Mouse (Mus musculus) bone marrow macrophage, adult 2 months (primary cell): ENCODE data around the gene Ppp2r5a. TPM values are rescaled to one million over a fixed set of nuclear protein-coding genes. Genes with fewer than 3 reads are reported as not detected.
A peak's percentile ranks its signal among the peaks of the same experiment; 100 is the strongest.

Source experiments
- H3K27ac ChIP-seq: 2 replicates; pipeline ENCODE4 v1.5.1; 2012; ENCODE audit warnings: low read depth, low read length; ENCODE audit not compliant: insufficient read depth
- H3K4me1 ChIP-seq: 2 replicates; pipeline ENCODE4 v1.6.1; 2012; ENCODE audit warnings: low read length; ENCODE audit not compliant: control insufficient read depth, insufficient read depth
- H3K4me3 ChIP-seq: 2 replicates; pipeline ENCODE4 v1.5.1; 2012; ENCODE audit warnings: mild to moderate bottlenecking, low read length, moderate library complexity; ENCODE audit not compliant: insufficient read depth
- CTCF ChIP-seq: IDR thresholded peaks from 2 replicates; pipeline ENCODE4 v1.5.1; 2012; ENCODE audit warnings: low read depth, mild to moderate bottlenecking, low read length, moderate library complexity
- POLR2A ChIP-seq: IDR thresholded peaks from 2 replicates; pipeline ENCODE4 v1.6.1; 2012; ENCODE audit warnings: mild to moderate bottlenecking, low read depth, low read length, borderline replicate concordance
- polyA plus RNA-seq: library from polyadenylated mRNA; stranded (reverse); fragments of >200 nt; gene quantifications from 2 replicates; pipeline ENCODE4 v1.2.4, GENCODE M21; 2012; ENCODE audit not compliant: missing spikeins, insufficient read depth, insufficient read length

Gene Ppp2r5a
- 113 and 117 TPM in 2 replicates for polyA plus RNA-seq

DNA sequence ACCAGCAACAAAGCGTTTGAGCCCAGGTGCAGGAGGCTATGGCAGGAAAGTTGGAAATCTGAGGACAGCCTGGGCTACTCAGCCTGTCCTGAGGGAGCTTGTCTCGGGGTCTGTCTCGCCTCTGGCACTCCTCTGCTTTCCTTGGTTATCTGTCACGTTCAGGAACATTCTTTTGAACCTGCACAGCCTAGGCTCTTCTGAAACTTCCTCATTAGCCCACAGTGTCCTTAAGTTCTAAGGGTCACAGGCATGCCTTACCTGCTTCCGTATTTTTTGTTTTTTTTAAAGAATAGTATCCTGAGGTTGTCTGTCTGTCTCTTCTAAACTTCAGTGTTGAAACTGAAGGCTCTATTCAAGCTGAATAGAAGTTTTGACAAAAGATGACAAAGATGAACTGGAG lies at the start of gene Ppp2r5a:
Gene Ppp2r5a, minus strand, starts transcription at position 199 of the 400 bp plus-strand sequence.
- Histone ChIP-seq H3K27ac (no peak within 1 kb of the TSS), H3K4me3 (no peak within 1 kb of the TSS), H3K4me1 (no peaks in the 10 kb centered on the region)
- TF ChIP-seq CTCF: no peak

GRCm38 (mm10) chr1:191450614-191451013 lies 47.5 kb upstream of the Ppp2r5a start:
- TF ChIP-seq POLR2A (no peak), CTCF (no peak)
- H3K4me3 ChIP-seq: no peak overlapping the region
- H3K27ac ChIP-seq: no peak overlapping the region
- H3K4me1 ChIP-seq: peaks cover 13% of the 10 kb centered on the region

GRCm38 (mm10) chr1:191449537-191449936 lies 46.5 kb upstream of the Ppp2r5a start:
- H3K27ac ChIP-seq: no peak overlapping the region
- H3K4me1 ChIP-seq: peaks cover 23% of the 10 kb centered on the region

DNA sequence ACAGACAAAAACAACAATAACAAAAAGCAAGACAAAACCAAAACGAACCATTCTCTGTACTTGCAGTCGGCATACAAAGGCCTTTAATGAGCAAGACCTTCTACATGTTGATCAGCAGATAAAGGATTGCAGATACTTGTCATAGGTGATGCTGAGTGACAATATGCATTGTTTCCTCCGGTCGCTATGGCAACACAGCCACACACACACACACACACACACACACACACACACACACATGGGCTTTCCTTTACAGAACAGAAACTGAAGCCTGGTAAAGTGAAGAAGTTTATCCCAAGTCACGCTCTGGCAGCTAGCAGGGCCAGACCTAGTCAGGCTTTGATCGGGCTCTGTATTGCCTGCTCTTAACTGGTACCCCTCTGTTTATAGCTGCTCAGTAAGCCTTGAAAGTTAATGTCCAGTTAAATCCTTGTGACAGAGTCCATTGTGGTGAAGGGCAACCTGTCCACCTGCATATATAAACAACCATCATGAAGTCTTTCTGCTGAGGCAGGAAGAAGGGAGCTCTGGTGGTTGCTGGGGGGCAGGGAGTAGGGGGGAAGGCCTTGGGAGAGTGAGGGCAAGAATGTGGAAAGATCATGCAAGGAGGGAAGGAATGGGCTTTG lies 44.4 kb upstream of the Ppp2r5a start:
- Histone ChIP-seq H3K4me3 (no peak overlapping the region), H3K4me1 (peaks cover 34% of the 10 kb centered on the region), H3K27ac (no peak overlapping the region)
- TF ChIP-seq POLR2A (no peak), CTCF (no peak)

More at GRCm38 (mm10) chr1:191449537-191449936, 46.5 kb upstream of the Ppp2r5a start:
- no peak overlapping the region for H3K4me3 ChIP-seq
- TF ChIP-seq CTCF (no peak), POLR2A (no peak)

DNA sequence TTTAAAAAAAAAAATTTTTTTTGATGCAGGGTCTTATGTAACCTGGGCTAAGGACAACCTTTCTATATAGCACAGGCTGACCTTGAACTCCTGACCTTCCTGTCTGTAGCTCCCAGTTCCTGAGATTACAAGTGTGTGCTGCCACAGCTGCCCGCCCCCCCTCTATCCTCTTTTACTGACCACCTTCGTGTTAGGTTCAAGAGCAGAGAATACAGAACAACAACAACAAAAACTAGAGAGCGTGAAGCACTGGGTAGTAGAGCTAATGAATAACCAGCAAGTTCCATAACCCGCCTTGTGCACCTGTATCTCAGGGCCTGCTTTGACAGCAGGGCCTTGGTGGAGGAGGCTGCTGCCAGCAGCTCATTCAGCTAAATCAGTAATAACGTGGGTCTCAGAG lies 43.2 kb upstream of the Ppp2r5a start:
- no peak for TF ChIP-seq CTCF
- Histone ChIP-seq H3K4me3 (no peak overlapping the region), H3K4me1 (peaks cover 41% of the 10 kb centered on the region), H3K27ac (no peak overlapping the region)

GRCm38 (mm10) chr1:191445831-191446258 lies 42.8 kb upstream of the Ppp2r5a start:
- Histone ChIP-seq H3K4me3 (no peak overlapping the region), H3K27ac (no peak overlapping the region), H3K4me1 (peaks cover 41% of the 10 kb centered on the region)
- TF ChIP-seq POLR2A (no peak), CTCF (no peak)

GRCm38 (mm10) chr1:191445401-191445800 lies 42.3 kb upstream of the Ppp2r5a start:
- H3K4me3 ChIP-seq: no peak overlapping the region
- TF ChIP-seq CTCF (no peak), POLR2A (no peak)
- no peak overlapping the region for H3K27ac ChIP-seq
- H3K4me1 ChIP-seq: peaks cover 41% of the 10 kb centered on the region

- Histone ChIP-seq H3K4me3 (no peak overlapping the region), H3K27ac (no peak overlapping the region), H3K4me1 (peaks cover 45% of the 10 kb centered on the region)
- no peak for TF ChIP-seq POLR2A
Measured at GRCm38 (mm10) chr1:191444467-191444866, 41.4 kb upstream of the Ppp2r5a start.

DNA sequence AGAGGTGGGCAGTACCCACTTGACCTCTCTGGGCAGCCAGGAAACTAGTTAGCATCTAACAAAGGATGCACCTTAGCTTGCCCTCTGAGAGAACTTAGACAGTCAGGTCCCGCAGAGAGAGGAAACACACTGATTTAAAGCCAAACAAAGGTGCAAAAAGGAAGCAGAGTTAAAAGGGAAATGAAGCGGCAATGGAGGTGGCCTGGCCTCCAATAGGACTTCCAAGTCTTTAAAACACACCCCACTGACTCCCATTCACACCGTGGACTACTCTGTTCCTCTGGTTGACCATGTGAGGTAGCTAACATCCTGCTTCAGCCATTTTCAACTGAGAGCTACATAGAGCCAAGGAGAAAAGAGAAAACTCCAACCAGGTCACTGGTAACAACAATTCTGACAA lies 35.9 kb upstream of the Ppp2r5a start:
- TF ChIP-seq CTCF: no peak
- TF ChIP-seq POLR2A: no peak
- H3K27ac ChIP-seq: peak overlapping the region; percentile 64
- H3K4me1 ChIP-seq: peaks cover 58% of the 10 kb centered on the region
- H3K4me3 ChIP-seq: no peak overlapping the region

- H3K4me1 ChIP-seq: peaks cover 54% of the 10 kb centered on the region
- peak overlapping the region; percentile 64 for H3K27ac ChIP-seq
- H3K4me3 ChIP-seq: no peak overlapping the region
- TF ChIP-seq CTCF (no peak), POLR2A (no peak)
Measured at GRCm38 (mm10) chr1:191438546-191438945, 35.5 kb upstream of the Ppp2r5a start.

DNA sequence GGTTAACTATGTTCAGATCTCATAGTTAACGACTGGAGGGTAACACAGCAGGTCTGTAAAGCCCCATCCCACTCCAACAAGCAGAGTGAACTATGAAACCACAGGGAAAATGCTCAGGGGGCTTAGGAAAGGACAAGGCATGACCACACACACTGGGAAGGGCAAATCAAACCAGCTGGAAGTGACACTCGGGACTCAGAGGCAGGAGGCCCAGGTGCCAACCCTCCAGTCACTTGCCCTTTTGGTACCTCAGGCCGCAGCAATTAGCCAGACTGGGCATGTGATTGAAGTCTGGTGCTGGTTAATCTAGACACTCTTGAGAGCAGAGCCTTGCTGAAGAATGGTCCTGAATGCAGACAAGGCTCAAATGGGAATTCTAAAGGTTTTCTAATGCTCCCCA lies 33.6 kb upstream of the Ppp2r5a start:
- Histone ChIP-seq H3K4me1 (peaks cover 43% of the 10 kb centered on the region), H3K4me3 (no peak overlapping the region), H3K27ac (no peak overlapping the region)
- no peak for TF ChIP-seq CTCF
- no peak for TF ChIP-seq POLR2A
